Mouse (Mus musculus): Measurements from ENCODE around the gene Snx29. TPM values are rescaled to one million over a fixed set of nuclear protein-coding genes. Genes with fewer than 3 reads are reported as not detected.
"Not testable (repeated sequence)": the region's sequence is repeated elsewhere in the genome, so short reads cannot be mapped to it uniquely, and the experiment has no call there.

The Snx29 gene
- total RNA-seq, 4 experiments from 2014 or later, result 17.2 to 35.2 (median 21.6) TPM

DNA sequence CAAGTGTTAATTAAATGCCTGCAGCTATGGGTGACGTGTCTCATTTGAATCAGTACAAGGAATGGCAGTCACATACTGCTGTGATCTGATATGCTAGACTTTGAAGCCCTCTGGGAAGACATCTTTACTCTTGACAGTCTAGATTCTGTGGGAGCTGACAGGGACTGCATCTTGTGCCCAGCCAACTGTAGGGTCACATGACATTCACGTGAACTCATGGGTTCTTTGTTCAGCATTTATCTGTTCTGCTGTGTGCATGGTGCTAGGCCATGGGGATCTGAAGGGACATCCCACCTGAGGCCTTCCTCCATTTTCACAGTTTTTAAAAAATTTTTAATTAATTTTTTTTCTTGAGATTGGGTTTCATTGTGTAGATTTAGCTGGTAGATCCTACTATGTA, 91.9 kb downstream of the Snx29 start:
- DNase-seq, result no peak

- DNase-seq, result peak; percentile 20
Observed at GRCm38 (mm10) chr16:11418183-11418588, 95.5 kb downstream of the Snx29 start.

GRCm38 (mm10) chr16:11420311-11421080, 97.8 kb downstream of the Snx29 start:
- DNase-seq, result no peak

DNA sequence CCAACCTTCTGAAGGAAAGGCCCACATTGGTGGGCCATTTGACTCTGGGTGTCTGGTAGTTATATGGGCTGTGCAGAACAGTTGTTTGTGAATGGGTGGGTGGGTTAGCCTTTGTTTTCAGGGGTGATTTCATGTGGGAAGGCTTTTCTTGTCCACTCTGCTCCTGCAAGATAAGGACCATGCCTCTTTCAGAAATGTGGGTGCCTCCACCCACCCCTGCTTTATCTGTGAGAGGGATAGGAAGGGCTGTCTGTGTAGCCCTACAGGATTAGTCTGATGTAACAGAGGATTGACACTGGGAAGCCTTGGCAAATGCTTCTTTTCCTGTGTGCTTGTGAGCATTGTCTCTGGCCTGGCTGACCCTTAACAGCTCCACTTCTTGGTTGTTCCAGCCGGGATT, 99.5 kb downstream of the Snx29 start:
- no peak for DNase-seq

- DNase-seq, result no peak
Observed at GRCm38 (mm10) chr16:11422889-11423610, 100.3 kb downstream of the Snx29 start.

- DNase-seq, result not testable (repeated sequence)
Observed at GRCm38 (mm10) chr16:11423611-11424297, 101.0 kb downstream of the Snx29 start.

GRCm38 (mm10) chr16:11424568-11425145, 101.9 kb downstream of the Snx29 start:
- DNase-seq, result no peak

DNA sequence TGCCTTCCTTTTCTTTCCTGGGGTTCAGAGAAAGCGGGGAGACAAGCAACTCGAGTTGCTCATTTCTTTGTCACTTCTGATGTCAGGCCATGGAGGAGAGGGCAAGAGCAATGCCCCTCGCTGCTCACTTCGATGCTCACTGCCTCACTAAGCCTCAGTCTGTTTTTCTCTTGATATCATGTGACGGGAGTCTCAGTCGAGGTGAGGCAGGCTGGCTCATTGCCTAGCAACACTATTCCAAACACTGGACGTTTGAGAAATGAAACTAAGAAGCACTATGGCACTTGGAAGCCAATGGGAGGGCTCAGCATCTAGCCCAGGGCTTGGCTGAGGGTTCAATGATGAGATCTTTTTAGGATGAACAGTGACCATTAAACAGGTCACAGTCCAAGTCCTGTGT, 102.6 kb downstream of the Snx29 start:
- DNase-seq, result no peak

DNA sequence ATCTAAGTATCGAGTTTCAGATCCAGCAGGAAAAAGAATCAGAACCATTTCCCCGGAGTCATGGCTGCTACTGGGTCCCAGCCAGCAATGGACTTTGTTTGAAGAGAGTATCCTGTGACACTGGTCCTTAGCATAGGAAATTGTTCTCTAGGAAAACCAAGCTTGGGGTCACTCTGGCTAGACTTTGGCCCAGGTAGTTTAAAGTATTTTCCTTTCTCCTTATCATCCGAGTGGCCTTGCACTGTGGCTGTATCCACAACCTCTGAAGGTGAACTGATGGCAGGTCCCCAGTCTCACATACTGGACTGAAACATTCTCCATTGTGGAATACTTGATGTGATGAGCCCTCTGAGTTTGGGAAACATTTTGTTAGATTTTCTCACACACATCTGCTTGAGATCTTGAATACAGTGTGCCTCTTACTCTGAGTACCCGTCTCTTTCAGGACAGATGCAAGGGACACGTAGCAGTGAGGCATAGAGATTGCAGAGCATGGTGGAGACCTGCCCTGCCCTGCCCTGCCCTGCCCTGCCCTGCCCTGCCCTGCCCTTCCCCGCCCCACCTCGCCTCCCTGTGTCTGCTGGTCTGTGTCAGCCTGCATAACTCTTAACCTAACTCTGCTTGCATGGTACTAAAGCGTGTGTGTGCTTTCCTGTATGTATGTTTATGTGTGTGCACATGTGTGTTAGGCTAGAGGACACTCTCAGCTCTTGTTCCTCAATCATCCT, 104.3 kb downstream of the Snx29 start:
- no peak for DNase-seq

DNA sequence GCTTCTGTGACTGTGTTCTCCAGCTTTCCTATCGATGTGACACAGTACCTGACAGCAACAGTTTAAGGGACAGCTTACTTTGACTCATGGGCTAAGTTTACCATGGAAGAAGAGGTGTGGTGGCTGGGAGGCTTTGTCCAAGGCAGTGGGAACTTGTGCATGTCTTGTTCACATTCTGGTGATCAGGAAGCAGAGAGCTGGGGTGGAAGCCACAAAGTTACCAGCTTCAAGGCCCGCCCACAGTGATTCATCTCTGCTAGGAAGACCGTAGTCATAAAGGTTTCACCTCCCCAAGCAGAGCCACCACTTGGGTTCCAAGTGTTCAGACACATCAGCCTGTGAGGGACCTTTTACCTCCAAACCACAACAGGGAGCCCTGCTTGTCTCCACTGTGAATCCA, 107.1 kb downstream of the Snx29 start:
- DNase-seq, result no peak

DNA sequence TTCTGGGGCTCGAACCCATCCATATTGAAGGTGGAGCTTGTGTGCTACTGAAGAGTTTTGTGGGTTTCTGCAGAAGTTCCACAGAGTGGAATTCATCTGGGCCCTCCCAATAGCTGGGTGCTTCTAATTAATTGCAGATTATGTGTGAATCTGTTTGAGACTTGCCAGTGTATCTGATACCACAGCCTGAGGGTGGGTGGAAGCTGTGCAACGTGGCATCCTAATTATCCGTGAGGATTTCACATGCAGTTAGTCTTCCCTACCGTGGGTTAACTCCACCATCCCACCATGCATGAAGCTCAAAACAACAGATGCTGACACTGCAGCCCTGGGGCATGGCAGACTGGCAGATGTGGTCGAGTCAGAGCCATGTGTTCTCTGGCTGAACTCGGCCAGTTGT, 107.8 kb downstream of the Snx29 start:
- no peak for DNase-seq

- DNase-seq, result no peak
Observed at GRCm38 (mm10) chr16:11433779-11434178, 111.1 kb downstream of the Snx29 start.

GRCm38 (mm10) chr16:11437641-11438040, 114.9 kb downstream of the Snx29 start:
- no peak for DNase-seq

DNA sequence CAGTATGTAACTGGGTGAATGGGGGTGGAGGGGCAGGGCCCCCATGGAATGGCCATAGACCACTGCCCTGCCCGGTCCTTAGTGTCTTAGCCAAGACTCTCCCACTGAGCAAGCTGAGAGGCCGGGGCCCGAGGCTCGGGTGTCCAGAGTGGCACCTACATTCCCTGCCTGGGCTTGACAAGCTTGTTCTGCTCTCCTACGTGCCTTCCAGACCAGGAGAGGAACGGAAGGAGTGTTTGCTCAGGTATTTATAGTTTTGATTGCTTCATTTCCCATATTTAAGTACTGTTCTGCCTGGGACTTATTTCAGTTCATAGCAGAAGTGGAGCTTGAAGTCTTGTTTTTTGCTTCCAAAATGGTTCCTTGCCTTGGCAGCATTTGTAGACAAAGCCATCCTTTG, 116.7 kb downstream of the Snx29 start:
- no peak for DNase-seq

GRCm38 (mm10) chr16:11441616-11442015, 118.9 kb downstream of the Snx29 start:
- no peak for DNase-seq

GRCm38 (mm10) chr16:11442534-11442933, 119.8 kb downstream of the Snx29 start:
- DNase-seq, result no peak

DNA sequence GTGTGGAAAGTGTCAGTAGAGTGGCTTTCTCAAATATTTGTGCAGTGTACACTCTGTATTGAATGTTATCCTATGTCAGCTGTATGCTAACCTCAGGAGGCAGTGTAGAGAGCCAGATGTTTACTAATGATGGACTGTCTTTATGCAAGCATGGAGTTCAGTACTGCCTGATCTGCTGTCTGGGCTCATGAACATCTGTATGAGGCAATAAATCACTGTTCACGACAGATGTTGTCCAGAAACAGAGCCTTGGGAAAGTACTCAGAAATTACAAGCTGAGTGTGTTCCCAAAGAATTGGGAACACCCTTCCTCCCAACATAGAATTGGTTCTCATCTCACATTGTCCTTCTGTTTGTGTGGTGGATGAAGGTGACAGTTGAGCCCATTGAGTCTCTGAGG, 121.9 kb downstream of the Snx29 start:
- DNase-seq, result no peak

DNA sequence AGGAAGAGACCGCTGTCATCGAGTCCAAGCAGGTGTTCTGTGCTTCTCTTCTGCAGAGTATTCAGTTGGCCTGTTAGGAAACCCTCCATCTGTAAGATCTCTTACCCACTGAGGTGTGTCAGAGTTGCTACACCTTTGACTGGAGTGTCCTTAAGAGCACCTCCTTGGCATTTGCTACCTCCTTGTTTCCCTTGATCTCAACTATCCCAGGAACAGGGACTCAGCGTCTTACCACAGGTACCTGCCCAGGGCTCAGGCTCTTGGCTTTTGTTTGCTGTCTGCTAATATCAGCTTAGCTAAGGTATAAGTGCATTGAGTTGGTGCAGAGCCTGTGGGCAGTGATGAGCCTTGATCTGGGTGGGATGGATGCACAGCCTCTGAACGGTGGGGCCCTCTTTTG, 124.3 kb downstream of the Snx29 start:
- DNase-seq, result no peak

- DNase-seq, result no peak
Observed at GRCm38 (mm10) chr16:11447905-11448304, 125.2 kb downstream of the Snx29 start.

- DNase-seq, result not testable (repeated sequence)
Observed at GRCm38 (mm10) chr16:11448696-11449095, 126.0 kb downstream of the Snx29 start.

- DNase-seq, result no peak
Observed at GRCm38 (mm10) chr16:11449344-11449743, 126.6 kb downstream of the Snx29 start.

- DNase-seq, result no peak
Observed at GRCm38 (mm10) chr16:11450626-11451025, 127.9 kb downstream of the Snx29 start.
